Mouse (Mus musculus): ENCODE results near the gene Tmem139.

Tmem139 gene

GRCm38 (mm10) chr6:42261524-42262170 lies at the start of gene Tmem139:
Tmem139 (plus strand) TSS chr6:42261970.
- peak; percentile 84 for DNase-seq

GRCm38 (mm10) chr6:42215028-42215427 lies 46.7 kb upstream of the Tmem139 start, which contains the start of gene Tas2r144:
Tas2r144 (plus strand) TSS chr6:42215328.
- no peak for DNase-seq

GRCm38 (mm10) chr6:42222286-42222685 lies 39.5 kb upstream of the Tmem139 start:
- DNase-seq, result peak; percentile 14

- no peak for DNase-seq
Measured at GRCm38 (mm10) chr6:42225046-42225445, 36.7 kb upstream of the Tmem139 start.

GRCm38 (mm10) chr6:42227240-42228101 lies 34.3 kb upstream of the Tmem139 start:
- DNase-seq, result peak; percentile 19

- DNase-seq, result no peak
Measured at GRCm38 (mm10) chr6:42229610-42230009, 32.2 kb upstream of the Tmem139 start.

GRCm38 (mm10) chr6:42231191-42231590 lies 30.6 kb upstream of the Tmem139 start:
- no peak for DNase-seq

- no peak for DNase-seq
Measured at GRCm38 (mm10) chr6:42237276-42237805, 24.4 kb upstream of the Tmem139 start.

- no peak for DNase-seq
Measured at GRCm38 (mm10) chr6:42241311-42242045, 20.3 kb upstream of the Tmem139 start.

- DNase-seq, result peak; percentile 93
Measured at GRCm38 (mm10) chr6:42245711-42246353, 15.9 kb upstream of the Tmem139 start, which contains the start of gene Gstk1. Gstk1 (plus strand) TSS chr6:42245935.

- DNase-seq, result peak; percentile 48
Measured at GRCm38 (mm10) chr6:42247173-42247572, 14.6 kb upstream of the Tmem139 start.

GRCm38 (mm10) chr6:42247981-42248380 lies 13.8 kb upstream of the Tmem139 start:
- no peak for DNase-seq

GRCm38 (mm10) chr6:42251791-42252190 lies 10.0 kb upstream of the Tmem139 start:
- no peak for DNase-seq

GRCm38 (mm10) chr6:42253103-42253502 lies 8.7 kb upstream of the Tmem139 start:
- no peak for DNase-seq

GRCm38 (mm10) chr6:42257303-42257863 lies 4.4 kb upstream of the Tmem139 start:
- DNase-seq, result peak; percentile 65

- no peak for DNase-seq
Measured at GRCm38 (mm10) chr6:42260430-42260829, 1.3 kb upstream of the Tmem139 start.

- peak; percentile 99 for DNase-seq
Measured at GRCm38 (mm10) chr6:42264626-42265312, 3.0 kb downstream of the Tmem139 start, which contains the start of gene Casp2. Casp2 (plus strand) TSS chr6:42264985.

GRCm38 (mm10) chr6:42265391-42266330 lies 3.9 kb downstream of the Tmem139 start:
- no peak for DNase-seq

- DNase-seq, result no peak
Measured at GRCm38 (mm10) chr6:42270817-42271216, 9.0 kb downstream of the Tmem139 start.

GRCm38 (mm10) chr6:42276151-42276550 lies 14.4 kb downstream of the Tmem139 start:
- DNase-seq, result no peak
